Mouse (Mus musculus): Measurements from ENCODE around the gene Nyx. TPM values are rescaled to one million over a fixed set of nuclear protein-coding genes. Genes with fewer than 3 reads are reported as not detected.

The Nyx gene
- polyA plus RNA-seq, 1 experiment from 2014 or later: 0.06 TPM

GRCm38 (mm10) chrX:13484447-13484846, 18.5 kb downstream of the Nyx start:
- Histone ChIP-seq H3K4me3 (ENCODE audit: low read depth, low read length) (no peak overlapping the region), H3K4me2 (replicated peaks; ENCODE audit: low read depth, low read length) (no peak overlapping the region), H3K4me1 (ENCODE audit: insufficient read depth, low read depth, low read length) (no peaks in the 10 kb centered on the region), H3K27ac (ENCODE audit: low read length) (no peak overlapping the region), H3K36me3 (ENCODE audit: insufficient read depth, low read length) (no peaks in the 10 kb centered on the region), H3K9ac (replicated peaks; ENCODE audit: low read depth) (no peak overlapping the region), H3K9me3 (ENCODE audit: low read length) (no peaks in the 10 kb centered on the region), H3K27me3 (replicated peaks; ENCODE audit: insufficient read depth, low read length) (no peaks in the 10 kb centered on the region)
- TF ChIP-seq EP300 (IDR thresholded peaks at IDR 0.05) (no peak), CTCF (IDR thresholded peaks at IDR 0.05) (no peak)
- ATAC-seq (no peak), DNase-seq (ENCODE audit: low spot score) (no peak)

- TF ChIP-seq EP300 (IDR thresholded peaks at IDR 0.05) (no peak), CTCF (IDR thresholded peaks at IDR 0.05) (no peak)
These were observed 23.1 kb downstream of the Nyx start for GRCm38 (mm10) chrX:13489001-13489400.

DNA sequence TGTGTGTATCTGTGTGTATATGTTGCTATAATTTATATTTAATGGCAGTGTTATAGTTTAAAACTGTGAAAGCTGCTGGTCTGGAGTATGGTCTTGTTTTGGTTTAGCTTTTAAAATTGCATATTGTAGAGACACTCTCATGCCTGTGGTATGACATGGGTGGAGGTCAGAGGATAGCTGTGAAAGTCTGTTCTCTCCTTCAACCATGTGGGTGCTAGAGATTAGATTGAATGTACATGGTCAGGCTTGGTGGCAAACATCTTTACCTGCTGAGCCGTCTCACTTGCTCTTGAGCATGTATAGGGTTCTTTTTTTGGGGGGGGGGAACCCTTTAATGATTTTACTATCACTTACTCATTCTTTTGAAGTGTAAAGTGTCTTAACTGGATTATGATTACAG, 23.9 kb downstream of the Nyx start:
- ATAC-seq (no peak), DNase-seq (ENCODE audit: low spot score) (no peak)
- Histone ChIP-seq H3K9me3 (ENCODE audit: low read length) (no peaks in the 10 kb centered on the region), H3K36me3 (ENCODE audit: insufficient read depth, low read length) (no peaks in the 10 kb centered on the region), H3K4me2 (replicated peaks; ENCODE audit: low read depth, low read length) (no peak overlapping the region), H3K27me3 (replicated peaks; ENCODE audit: insufficient read depth, low read length) (no peaks in the 10 kb centered on the region), H3K27ac (ENCODE audit: low read length) (no peak overlapping the region), H3K4me3 (ENCODE audit: low read depth, low read length) (no peak overlapping the region), H3K4me1 (ENCODE audit: insufficient read depth, low read depth, low read length) (no peaks in the 10 kb centered on the region), H3K9ac (replicated peaks; ENCODE audit: low read depth) (no peak overlapping the region)
- TF ChIP-seq EP300 (IDR thresholded peaks at IDR 0.05) (no peak), CTCF (IDR thresholded peaks at IDR 0.05) (no peak)
- whole genome bisulfite sequencing: 83% methylated on average over 1 of the region's 1 CpGs

More at GRCm38 (mm10) chrX:13489001-13489400, 23.1 kb downstream of the Nyx start:
- H3K4me1 ChIP-seq (ENCODE audit: insufficient read depth, low read depth, low read length): no peaks in the 10 kb centered on the region
- no peak for ATAC-seq
- H3K4me2 ChIP-seq (replicated peaks; ENCODE audit: low read depth, low read length): no peak overlapping the region
- no peak for DNase-seq (ENCODE audit: low spot score)
- no peaks in the 10 kb centered on the region for H3K36me3 ChIP-seq (ENCODE audit: insufficient read depth, low read length)
- H3K4me3 ChIP-seq (ENCODE audit: low read depth, low read length): no peak overlapping the region
- H3K9me3 ChIP-seq (ENCODE audit: low read length): no peaks in the 10 kb centered on the region
- no peak overlapping the region for H3K27ac ChIP-seq (ENCODE audit: low read length)
- no peaks in the 10 kb centered on the region for H3K27me3 ChIP-seq (replicated peaks; ENCODE audit: insufficient read depth, low read length)
- no peak overlapping the region for H3K9ac ChIP-seq (replicated peaks; ENCODE audit: low read depth)
- 68% methylated on average over 3 of the region's 3 CpGs for WGBS

GRCm38 (mm10) chrX:13490941-13491340, 25.0 kb downstream of the Nyx start:
- no peak overlapping the region for H3K4me2 ChIP-seq (replicated peaks; ENCODE audit: low read depth, low read length)
- DNase-seq (ENCODE audit: low spot score) (peak; percentile 59), ATAC-seq (peak; percentile 88)
- no peaks in the 10 kb centered on the region for H3K36me3 ChIP-seq (ENCODE audit: insufficient read depth, low read length)
- H3K4me1 ChIP-seq (ENCODE audit: insufficient read depth, low read depth, low read length): no peaks in the 10 kb centered on the region
- no peaks in the 10 kb centered on the region for H3K27me3 ChIP-seq (replicated peaks; ENCODE audit: insufficient read depth, low read length)
- no peaks in the 10 kb centered on the region for H3K9me3 ChIP-seq (ENCODE audit: low read length)
- H3K27ac ChIP-seq (ENCODE audit: low read length): no peak overlapping the region
- WGBS: 48% methylated on average over 3 of the region's 3 CpGs
- no peak overlapping the region for H3K9ac ChIP-seq (replicated peaks; ENCODE audit: low read depth)
- no peak for TF ChIP-seq CTCF (IDR thresholded peaks at IDR 0.05)
- 0 out of 2 replicates have a peak, but pooled peaks have one; percentile 39 for TF ChIP-seq EP300 (IDR thresholded peaks at IDR 0.05)
- H3K4me3 ChIP-seq (ENCODE audit: low read depth, low read length): no peak overlapping the region

- no peaks in the 10 kb centered on the region for H3K4me1 ChIP-seq (ENCODE audit: insufficient read depth, low read depth, low read length)
- H3K27me3 ChIP-seq (replicated peaks; ENCODE audit: insufficient read depth, low read length): no peaks in the 10 kb centered on the region
- H3K9me3 ChIP-seq (ENCODE audit: low read length): no peaks in the 10 kb centered on the region
- no peak overlapping the region for H3K4me2 ChIP-seq (replicated peaks; ENCODE audit: low read depth, low read length)
- DNase-seq (ENCODE audit: low spot score): no peak
- no peak overlapping the region for H3K9ac ChIP-seq (replicated peaks; ENCODE audit: low read depth)
- H3K4me3 ChIP-seq (ENCODE audit: low read depth, low read length): no peak overlapping the region
- ATAC-seq: no peak
- TF ChIP-seq EP300 (IDR thresholded peaks at IDR 0.05) (no peak), CTCF (IDR thresholded peaks at IDR 0.05) (no peak)
- no peak overlapping the region for H3K27ac ChIP-seq (ENCODE audit: low read length)
- H3K36me3 ChIP-seq (ENCODE audit: insufficient read depth, low read length): no peaks in the 10 kb centered on the region
These were observed 27.0 kb downstream of the Nyx start for GRCm38 (mm10) chrX:13492922-13493321.

- Histone ChIP-seq H3K4me1 (ENCODE audit: insufficient read depth, low read depth, low read length) (no peaks in the 10 kb centered on the region), H3K9me3 (ENCODE audit: low read length) (no peaks in the 10 kb centered on the region), H3K4me3 (ENCODE audit: low read depth, low read length) (no peak overlapping the region), H3K27ac (ENCODE audit: low read length) (peak overlapping the region; percentile 20; the same call in 1 of the 2 replicates), H3K27me3 (replicated peaks; ENCODE audit: insufficient read depth, low read length) (no peaks in the 10 kb centered on the region), H3K9ac (replicated peaks; ENCODE audit: low read depth) (no peak overlapping the region), H3K36me3 (ENCODE audit: insufficient read depth, low read length) (no peaks in the 10 kb centered on the region), H3K4me2 (replicated peaks; ENCODE audit: low read depth, low read length) (no peak overlapping the region)
- DNase-seq (ENCODE audit: low spot score) (peak; percentile 47), ATAC-seq (peak; percentile 54)
- WGBS: 56% methylated on average over 8 of the region's 8 CpGs
- TF ChIP-seq CTCF (IDR thresholded peaks at IDR 0.05): no peak
- TF ChIP-seq EP300 (IDR thresholded peaks at IDR 0.05): no peak
These were observed 29.2 kb downstream of the Nyx start for GRCm38 (mm10) chrX:13494892-13495703.
